Mouse (Mus musculus) liver, embryonic 14.5 days (tissue): Measurements from ENCODE around the gene Calhm1.

Experiments
- CTCF ChIP-seq: IDR thresholded peaks from 2 replicates; pipeline ENCODE4 v1.5.1; 2016; ENCODE audit warnings: antibody characterized with exemption, low read depth, control low read depth
- EP300 ChIP-seq: IDR thresholded peaks from 2 replicates; pipeline ENCODE4 v1.6.1; 2016; ENCODE audit warnings: antibody characterized with exemption, low read depth

DNA sequence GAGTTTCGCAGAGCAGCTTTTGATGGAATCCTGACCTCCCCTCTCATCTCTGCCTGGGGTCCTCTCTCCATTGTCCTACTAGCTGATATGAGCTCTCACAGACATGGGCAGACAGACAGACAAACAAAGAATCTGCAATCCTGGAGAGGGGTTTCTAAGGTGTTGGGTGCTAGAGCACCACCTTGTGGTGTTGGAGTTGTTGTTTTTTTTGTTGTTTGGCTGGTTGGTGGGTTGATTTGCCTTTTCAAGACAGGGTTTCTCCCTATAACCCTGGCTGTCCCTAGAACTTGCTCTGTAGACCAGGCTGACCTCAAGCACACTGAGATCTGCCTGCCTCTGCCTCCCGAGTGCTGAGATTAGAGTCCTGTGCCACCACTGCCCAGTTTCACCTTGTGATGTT lies 31.4 kb upstream of the Calhm1 start:
- TF ChIP-seq CTCF (no peak), EP300 (no peak)
